Mouse (Mus musculus): ENCODE data around the gene Tmem175.

GRCm38 (mm10) chr5:108694352-108695261, 65.0 kb downstream of the Tmem175 start:
- TF ChIP-seq POLR2A (IDR thresholded peaks at IDR 0.05; ENCODE audit: low read depth, low read length) (no peak), CTCF (IDR thresholded peaks at IDR 0.05; ENCODE audit: extremely low read depth, insufficient read depth, insufficient read length, insufficient replicate concordance) (no peak)

Measured in spleen, adult 2 months (tissue).